Mouse (Mus musculus): ENCODE results near the gene Idh3b. TPM values are rescaled to one million over a fixed set of nuclear protein-coding genes. Genes with fewer than 3 reads are reported as not detected.

The Idh3b gene
- total RNA-seq (2014; fragmentation: Nextera tagmentation) (197 and 240 TPM in 2 replicates), total RNA-seq (2017) (145 and 164 TPM in 2 replicates)

DNA sequence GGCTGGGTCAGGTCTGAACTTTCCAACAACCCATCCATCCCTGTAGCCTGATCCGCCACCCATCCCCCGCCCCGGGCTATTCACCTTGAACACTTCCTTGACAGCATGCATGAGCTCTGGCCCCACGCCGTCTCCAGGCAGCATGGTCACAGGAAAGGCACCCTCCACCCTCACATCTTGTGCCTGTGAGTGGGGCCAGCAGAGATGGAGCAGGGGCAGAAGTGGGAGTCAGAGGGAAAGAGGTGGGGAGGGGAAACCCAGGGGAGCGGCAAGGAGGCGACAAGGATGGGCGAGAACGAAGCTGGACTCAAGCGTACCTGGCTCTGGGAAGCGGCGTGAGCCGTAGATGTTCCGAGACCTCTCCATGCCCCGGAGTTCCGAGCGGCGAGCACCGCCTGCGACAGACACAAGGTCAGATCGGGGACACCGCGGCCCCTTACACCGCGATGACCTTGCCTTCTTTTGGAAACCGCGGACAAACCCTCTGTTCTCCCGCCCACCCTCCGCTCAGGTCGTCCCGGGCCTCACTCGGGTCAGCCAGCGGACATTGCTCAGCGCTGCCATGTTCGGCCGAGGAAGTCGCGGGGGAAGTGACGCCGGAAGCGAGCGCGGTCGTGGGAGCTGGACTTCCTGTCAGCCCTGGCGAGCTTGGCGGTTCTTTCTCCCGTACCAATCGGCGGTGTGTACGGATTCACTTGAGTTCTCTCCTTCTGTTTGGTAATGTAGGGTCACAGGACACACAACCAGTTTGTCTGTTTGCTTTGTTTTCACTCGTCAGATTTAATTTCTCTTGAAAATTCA lies at the start of gene Idh3b:
TSS of gene Idh3b (minus strand) at position 694 of the 801 bp plus-strand sequence.
- peak; percentile 77 for ATAC-seq (replicated peaks; ENCODE audit: low FRiP score, low TSS enrichment, poor library complexity, severe bottlenecking)

DNA sequence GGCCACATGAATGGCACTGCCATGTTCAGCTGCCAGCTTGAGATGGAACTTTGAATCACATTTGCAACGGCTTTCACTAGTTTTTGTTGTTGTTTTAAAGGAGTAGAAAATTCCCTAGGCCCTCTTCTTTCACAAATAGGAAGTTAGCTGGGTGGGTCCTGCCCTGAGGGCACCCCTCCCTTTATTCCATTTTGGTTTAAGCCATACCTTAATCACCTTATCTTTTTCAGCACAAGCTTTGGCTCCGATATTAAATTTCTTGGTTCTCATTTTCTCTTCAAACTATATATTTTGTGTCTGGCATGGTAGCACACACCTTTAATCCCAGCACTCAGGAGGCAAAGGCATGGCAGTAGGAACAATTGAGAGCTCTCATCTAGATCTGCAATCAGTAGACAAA lies 45.2 kb upstream of the Idh3b start:
- ATAC-seq (replicated peaks; ENCODE audit: low FRiP score, low TSS enrichment, poor library complexity, severe bottlenecking), result no peak

DNA sequence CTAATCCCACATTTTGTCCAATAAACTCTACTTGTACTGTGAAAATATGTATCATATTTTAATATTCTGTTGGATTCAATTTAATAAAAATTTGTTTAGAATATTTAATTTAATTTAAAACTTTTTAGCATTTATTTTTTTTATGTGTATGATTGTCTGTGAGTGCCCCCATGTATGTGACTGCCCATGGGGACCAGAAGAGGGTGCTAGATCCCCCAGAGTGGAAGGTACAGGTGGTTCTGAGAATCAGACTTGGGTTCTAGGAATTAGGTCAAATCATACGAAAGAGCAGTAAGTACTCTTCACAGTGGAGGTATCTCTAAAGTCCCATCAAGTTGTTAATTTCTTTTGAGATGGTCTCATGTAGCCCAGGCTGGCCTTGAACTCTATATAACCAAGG lies 42.7 kb upstream of the Idh3b start:
- ATAC-seq (replicated peaks; ENCODE audit: low FRiP score, low TSS enrichment, poor library complexity, severe bottlenecking), result no peak

DNA sequence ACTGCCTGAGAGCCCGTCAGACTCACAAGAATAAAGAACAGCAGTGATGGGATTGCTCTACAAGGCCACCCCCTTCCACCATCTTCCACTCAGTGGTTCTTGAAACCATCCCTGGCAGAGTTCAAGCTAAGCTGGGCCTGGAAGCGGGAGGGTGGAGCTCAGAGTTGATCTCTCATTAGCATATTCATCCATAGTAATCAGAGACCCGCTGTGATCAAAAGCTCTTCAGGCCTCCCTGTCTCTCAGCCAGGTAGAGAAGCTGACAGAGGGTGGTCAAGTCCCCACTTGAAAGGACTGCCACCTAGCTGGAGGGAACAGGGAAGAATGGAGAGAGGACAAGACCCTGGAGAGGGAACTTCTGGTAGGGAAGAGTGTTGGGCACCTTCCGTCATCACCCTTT lies 18.7 kb upstream of the Idh3b start:
- ATAC-seq (replicated peaks; ENCODE audit: low FRiP score, low TSS enrichment, poor library complexity, severe bottlenecking), result no peak

DNA sequence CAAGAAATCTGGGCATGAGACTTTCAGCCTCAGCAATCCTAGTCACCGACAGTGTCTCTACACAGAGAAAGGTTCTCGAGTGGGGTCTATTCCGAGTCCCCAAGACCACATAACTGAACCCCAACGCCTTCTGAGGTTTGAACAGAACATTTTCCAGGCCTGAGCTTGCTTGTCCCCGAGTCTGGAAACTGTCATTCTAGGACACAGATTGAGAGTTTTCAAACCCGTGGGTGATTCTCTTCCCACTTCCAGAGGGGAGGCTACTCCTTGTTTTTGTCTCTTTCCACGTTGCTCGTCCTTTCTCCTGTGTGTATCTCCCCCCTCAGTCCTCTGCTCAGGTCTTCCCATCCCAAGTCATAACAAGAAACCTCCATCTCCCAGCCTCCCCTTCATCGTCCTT lies 13.2 kb upstream of the Idh3b start:
- ATAC-seq (replicated peaks; ENCODE audit: low FRiP score, low TSS enrichment, poor library complexity, severe bottlenecking), result no peak

DNA sequence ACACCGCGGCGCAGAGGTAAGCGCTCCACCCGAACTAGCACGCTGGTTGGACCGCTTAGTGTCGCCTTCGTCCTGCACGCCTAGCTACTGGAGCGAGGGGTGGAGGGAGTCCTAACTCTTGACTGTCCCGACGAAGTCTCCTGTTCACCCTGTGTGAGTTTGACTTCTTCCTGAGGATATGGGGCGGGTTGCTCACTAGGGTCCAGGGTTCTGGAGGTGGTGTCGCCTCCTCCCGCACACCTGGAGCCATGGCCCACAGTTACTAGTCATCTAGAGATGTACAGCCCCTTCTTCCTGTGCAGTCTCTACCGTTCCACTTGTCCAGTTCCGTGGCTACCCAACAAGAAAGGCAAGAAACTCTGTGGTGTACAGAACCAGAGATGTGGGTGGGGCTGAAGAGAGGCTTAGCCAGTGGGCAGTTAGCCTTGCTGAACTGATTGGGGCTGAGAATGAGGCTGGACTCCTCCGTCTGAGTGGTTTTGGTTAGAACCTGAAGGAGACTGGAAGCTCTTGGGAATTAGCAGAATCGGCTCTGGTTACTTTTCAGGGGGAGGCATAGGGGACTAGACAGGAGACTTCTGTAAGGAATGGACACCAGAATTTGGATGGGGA lies 11.9 kb upstream of the Idh3b start:
- no peak for ATAC-seq (replicated peaks; ENCODE audit: low FRiP score, low TSS enrichment, poor library complexity, severe bottlenecking)

DNA sequence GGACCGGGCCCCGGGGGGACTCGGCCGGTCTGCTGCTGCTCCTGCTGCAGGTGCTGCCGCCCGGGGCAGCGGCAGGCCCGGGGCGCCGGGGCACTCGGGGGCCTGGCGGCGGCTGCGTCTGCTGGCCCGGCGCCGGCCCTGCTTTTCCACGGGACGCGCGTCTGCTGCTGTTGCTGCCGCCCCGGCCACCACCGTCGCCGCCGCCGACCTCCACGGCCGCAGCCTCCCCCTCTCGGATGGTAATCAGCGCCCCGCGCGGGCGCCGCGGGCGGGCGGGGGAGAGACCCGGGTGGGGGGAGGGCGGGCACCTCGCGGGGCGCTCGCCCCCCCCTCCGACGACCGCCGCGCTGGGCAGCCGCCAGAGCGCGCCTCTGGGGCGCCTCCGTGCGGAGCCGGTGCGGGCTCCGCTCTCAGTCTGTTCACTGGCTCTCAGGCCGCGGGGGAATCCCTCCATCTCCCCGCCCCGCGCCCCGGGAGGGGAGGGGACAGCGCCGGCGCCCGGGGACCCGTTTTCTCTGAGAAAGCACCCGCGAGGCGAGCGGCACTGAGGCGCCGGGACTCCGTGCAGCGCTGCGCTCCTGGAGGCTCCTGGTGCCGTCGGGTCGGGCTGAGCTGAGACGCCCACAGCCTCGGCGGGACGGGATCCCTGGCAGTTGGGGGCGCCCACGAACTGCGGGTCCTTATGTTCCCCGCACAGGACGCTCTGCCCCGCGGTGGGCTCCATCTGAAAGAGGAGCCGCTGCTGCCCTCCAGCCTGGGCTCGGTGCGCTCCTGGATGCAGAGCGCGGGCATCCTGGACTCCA lies 11.2 kb upstream of the Idh3b start:
- ATAC-seq (replicated peaks; ENCODE audit: low FRiP score, low TSS enrichment, poor library complexity, severe bottlenecking), result no peak

DNA sequence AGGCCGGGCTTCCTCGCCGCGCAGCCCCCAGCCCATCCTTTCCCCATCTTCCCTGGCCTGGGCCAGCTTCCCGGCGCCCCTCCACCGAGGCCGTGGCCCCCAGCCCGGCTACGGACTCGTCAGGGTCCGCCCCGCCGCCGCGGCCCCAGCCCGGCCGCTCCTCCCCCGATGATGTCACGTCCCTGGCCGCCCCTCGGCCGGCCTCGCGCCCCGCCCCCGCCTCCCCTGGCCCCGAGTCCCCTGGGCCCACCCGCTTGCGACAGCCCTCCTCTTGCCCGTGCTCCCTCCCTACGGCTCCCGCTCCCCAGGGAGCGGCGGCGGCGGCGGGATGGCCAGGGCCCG lies 10.6 kb upstream of the Idh3b start, which contains the start of gene Ebf4:
TSS of gene Ebf4 (plus strand) at position 234 of the 342 bp plus-strand sequence.
- no peak for ATAC-seq (replicated peaks; ENCODE audit: low FRiP score, low TSS enrichment, poor library complexity, severe bottlenecking)

DNA sequence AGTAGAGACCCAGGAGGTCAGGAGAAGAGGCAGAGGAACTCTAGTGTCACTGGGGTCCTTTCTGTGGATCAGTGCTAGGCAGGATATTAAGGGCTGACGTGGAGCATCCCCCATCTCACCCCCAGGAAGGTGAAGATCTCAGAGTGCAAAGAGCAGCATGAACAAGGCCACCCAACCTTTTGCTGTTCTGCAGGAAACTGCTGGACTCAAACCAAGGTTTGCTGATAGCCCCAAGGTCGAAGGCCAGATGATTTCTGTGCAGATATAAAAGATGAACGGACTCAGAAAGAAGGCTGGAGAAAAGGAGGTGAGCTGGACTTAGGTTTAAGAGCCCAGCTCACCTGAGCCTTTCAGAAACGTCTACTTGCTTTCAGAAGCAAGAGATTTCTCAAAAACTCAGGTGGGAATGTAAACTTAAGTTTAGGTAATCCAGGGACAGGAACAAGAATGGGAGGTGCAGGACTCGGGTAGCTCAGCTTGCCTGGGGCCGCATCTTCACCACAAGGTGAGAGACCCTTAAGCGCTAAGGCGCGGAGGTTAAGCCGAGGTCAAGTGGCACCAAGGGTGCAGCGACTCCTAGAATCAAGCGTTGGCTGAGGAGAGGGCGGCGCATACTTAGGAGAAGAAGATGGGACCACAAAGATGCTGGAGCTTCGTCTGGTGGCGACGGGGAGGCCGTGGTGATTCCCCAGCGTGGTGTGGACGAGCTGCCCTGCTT lies 10.0 kb upstream of the Idh3b start:
- ATAC-seq (replicated peaks; ENCODE audit: low FRiP score, low TSS enrichment, poor library complexity, severe bottlenecking), result no peak

DNA sequence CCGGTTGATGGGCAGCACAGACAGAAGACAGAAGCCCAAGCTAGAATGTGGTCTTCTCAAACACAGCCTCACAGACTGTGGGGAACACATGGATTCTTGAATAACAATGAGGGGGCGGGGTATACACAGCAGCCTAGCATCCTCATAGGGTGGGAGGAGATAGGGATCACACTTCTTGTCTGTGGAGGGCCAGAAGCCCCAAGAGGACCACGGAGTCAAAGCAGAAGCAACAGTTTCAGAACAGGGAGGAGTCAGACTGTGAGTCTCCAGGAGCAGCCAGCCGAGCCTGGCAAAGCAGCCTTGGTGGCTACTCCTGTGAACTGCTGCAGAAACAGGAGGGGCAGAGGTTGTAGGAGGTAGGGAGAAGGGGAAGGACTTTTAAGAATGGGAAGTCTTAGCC lies 9.1 kb upstream of the Idh3b start:
- ATAC-seq (replicated peaks; ENCODE audit: low FRiP score, low TSS enrichment, poor library complexity, severe bottlenecking), result peak; percentile 48

DNA sequence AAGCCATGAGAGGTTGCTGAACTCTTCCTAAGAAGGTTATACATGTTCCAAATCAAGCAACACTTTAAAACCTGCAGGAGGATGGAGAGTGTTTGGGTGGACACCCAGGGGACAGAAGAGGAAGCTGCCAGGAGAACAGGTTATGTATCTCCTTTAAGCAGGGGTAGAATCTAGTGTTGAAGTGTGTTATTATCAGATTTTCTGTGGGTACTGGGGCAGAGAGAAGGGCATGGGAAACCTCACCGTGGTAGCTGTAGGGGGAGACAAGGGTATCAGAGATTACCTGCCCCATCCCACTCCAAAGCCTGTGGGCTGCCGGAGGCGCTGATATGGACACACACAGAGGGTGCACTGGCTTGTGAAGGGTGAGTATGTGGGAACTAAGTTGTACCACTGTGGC lies 8.7 kb upstream of the Idh3b start:
- peak; percentile 43 for ATAC-seq (replicated peaks; ENCODE audit: low FRiP score, low TSS enrichment, poor library complexity, severe bottlenecking)

DNA sequence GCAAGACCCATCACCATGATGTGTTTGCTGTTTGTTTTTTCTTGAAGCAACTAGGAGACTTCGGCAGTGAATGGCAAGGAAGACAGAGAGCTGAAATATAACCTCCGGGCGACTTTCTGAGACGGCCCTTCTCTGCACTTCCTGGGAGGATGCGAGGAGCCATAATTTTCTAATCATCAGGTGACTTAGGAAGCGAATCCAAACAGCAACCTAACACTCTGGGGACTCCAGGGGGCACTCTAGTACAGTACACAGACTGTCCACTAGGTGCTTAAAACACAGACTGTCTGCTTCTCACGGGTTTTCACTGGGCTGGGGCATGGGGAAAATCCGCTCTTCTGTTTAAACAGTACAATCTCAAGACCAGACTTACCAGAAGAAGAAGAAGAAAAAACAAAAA lies 7.1 kb upstream of the Idh3b start:
- peak; percentile 84 for ATAC-seq (replicated peaks; ENCODE audit: low FRiP score, low TSS enrichment, poor library complexity, severe bottlenecking)

DNA sequence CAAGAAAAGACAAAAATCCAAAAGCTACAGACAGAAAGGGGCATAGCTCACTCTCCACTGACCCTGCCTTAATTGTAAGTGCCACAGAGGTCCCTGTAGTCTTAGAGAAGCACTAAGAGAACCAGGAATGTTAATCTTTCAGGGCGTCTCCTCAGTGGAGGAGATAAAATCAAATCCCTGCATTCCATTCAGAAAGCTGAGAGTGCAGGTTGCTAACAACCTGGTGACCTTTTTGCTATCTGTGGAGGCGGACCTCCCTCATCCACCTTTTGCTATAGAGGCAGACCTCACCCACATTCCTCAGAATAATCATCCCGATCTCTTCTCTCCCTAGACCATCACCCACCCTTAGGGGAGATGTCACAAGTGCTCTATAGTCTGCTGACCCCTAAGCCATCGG lies 4.7 kb upstream of the Idh3b start:
- ATAC-seq (replicated peaks; ENCODE audit: low FRiP score, low TSS enrichment, poor library complexity, severe bottlenecking), result no peak

DNA sequence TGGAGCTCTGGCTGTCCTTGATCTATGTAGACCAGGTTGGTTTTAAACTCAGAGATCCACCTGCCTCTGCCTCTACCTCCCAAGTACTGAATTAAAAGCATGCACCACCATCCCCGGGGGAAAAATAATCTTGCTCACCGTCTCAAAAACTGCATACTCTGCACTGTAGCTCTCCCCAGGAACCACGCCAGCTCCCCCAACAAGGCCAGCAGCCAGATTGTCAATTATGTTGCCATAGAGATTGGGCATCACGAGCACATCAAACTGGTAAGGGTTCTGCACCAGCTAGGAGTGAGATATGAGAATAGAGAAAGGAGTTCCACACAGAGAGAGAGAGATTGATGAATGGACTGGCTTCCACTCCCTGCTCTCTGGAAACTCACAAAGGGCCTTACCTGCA lies 3.5 kb downstream of the Idh3b start:
- no peak for ATAC-seq (replicated peaks; ENCODE audit: low FRiP score, low TSS enrichment, poor library complexity, severe bottlenecking)

DNA sequence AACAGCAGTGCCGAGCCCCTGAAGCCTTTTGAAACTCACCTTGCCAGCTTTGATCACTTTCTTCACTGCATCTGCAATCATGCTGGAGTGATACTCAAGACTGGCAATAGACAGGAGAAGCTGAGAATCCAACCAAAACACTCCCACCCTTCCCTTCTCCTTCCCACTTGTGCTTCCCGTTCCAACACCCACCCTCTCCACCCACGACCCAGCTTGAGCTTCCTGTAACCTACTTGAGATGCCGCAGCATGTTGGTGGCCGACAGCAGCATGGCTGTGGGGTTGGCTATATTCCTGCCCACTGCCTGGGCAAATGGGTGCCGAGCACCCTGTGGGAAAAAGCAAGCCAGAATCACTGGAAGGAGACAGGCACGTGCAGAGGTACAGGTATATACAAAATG lies 4.1 kb downstream of the Idh3b start:
- ATAC-seq (replicated peaks; ENCODE audit: low FRiP score, low TSS enrichment, poor library complexity, severe bottlenecking), result no peak

DNA sequence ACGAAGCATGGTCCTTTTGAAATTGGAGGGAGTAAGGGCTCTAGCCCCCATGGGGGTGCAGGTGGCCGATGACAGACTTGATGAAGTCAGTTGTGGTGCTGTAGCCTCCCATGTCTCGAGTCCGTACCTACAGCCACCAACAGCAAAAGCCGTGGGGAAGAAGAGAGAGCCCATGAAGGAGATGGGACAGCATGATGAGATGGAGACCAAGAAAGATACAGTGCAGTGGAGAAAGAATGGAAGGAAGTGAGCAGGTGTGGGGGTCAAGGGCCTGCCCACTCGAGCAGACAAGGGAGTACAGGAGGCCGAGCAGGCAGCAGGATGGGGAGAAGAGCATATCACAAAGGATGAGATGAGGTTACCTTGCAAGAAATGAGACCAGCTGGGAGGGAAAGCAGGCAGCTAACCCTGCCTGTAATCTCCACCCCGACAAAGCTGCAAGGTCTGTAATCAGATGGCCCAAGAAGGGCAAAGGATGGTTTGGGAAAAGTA lies 4.7 kb downstream of the Idh3b start:
- ATAC-seq (replicated peaks; ENCODE audit: low FRiP score, low TSS enrichment, poor library complexity, severe bottlenecking), result peak; percentile 5

DNA sequence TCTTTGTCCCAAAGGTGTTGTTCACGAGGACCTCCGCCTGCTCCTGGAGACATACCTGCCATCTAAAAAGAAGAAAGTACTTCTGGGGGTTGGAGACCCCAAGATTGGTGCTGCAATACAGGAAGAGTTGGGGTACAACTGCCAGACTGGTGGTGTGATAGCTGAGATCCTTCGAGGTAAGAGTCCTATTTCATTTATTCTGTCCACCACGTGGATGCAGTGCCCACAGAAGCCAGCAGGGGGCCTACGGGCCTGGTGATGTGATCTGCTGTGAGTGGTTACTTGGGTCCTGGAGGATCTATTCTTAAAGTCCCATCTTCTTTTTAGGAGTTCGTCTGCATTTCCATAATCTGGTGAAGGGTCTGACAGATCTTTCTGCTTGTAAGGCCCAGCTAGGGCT lies 8.7 kb downstream of the Idh3b start:
- ATAC-seq (replicated peaks; ENCODE audit: low FRiP score, low TSS enrichment, poor library complexity, severe bottlenecking), result peak; percentile 31

DNA sequence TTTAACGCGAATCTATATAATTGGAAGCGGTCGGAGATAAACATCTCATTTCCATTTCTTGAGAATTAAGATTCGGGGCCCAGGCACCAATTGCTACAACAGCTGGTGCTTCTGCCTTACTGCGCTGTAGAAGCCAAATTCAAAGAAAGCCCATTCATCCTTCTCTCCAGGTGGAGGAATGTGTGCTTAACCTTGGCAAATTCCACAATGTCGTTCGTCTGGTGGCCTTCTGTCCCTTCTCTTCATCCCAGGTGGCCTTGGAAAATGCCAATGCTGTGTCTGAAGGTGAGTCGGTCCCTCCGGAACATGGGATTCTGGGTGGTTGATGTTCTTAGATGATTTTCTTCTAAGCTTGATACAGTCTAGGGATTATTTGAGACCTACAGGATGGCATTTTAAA lies 9.5 kb downstream of the Idh3b start:
- ATAC-seq (replicated peaks; ENCODE audit: low FRiP score, low TSS enrichment, poor library complexity, severe bottlenecking), result no peak

DNA sequence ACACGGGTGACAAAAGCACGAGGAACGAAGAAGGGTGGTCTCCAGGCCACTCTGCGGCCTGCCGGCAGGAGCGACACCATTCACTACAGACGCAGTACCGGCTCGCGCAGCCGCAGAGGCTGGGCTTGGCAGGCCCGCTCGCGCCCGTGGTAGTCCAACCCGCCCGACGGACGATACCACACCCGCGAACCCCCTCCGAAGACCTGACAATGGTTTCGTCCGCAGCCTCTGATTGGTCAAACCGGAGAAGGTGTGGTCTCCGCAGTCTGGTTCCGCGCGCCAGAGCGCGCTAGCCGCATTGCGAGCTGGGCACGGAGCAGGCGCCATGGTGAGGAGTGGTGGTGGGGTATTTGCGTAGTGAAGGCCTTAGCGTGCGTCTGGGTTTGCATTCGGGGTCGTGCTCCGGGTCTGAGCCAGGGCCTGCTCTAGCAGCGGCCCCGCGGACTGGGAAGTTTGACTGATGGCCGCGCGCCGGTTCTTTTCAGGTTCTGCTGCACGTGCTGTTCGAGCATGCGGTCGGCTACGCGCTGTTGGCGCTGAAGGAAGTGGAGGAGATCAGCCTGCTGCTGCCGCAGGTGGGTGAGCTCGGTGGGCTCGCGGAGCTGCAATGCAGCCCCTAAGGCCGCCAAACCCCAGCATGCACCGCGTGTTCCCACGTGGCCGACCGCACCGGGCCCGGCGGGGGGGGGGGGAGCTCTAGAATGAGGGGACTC lies 10.0 kb downstream of the Idh3b start, which contains the start of gene Nop56:
TSS of gene Nop56 (plus strand) at position 282 of the 713 bp plus-strand sequence.
- peak; percentile 87 for ATAC-seq (replicated peaks; ENCODE audit: low FRiP score, low TSS enrichment, poor library complexity, severe bottlenecking)
